Mouse (Mus musculus) neural tube, embryonic 15.5 days (tissue): ENCODE measurements around the gene Rrp12. TPM values are rescaled to one million over a fixed set of nuclear protein-coding genes. Genes with fewer than 3 reads are reported as not detected.
A peak's percentile ranks its signal among the peaks of the same experiment; 100 is the strongest.

Source experiments
- ATAC-seq: fragments of 200-750 bp; cut with Nextera tagmentation; 2 replicates; pipeline ENCODE4 v1.8.0; 2017; ENCODE audit warnings: mild to moderate bottlenecking, moderate TSS enrichment, moderate library complexity; ENCODE audit not compliant: low FRiP score
- H3K27ac ChIP-seq: fragments of 300-500 bp; sonication (generic); replicated peaks from 2 replicates; pipeline ENCODE4 v1.5.1; 2015; ENCODE audit warnings: mild to moderate bottlenecking, inconsistent platforms
- H3K27me3 ChIP-seq: fragments of 300-500 bp; sonication (generic); replicated peaks from 2 replicates; pipeline ENCODE4 v1.6.1; 2015; ENCODE audit warnings: inconsistent platforms
- H3K36me3 ChIP-seq: fragments of 300-500 bp; sonication (generic); 2 replicates; pipeline ENCODE4 v1.6.1; 2015; ENCODE audit warnings: inconsistent platforms
- H3K4me1 ChIP-seq: fragments of 300-500 bp; sonication (generic); 2 replicates; pipeline ENCODE4 v1.6.1; 2015; ENCODE audit warnings: inconsistent platforms
- H3K4me2 ChIP-seq: fragments of 300-500 bp; sonication (generic); 2 replicates; pipeline ENCODE4 v1.6.1; 2015; ENCODE audit warnings: inconsistent platforms, mild to moderate bottlenecking, moderate library complexity
- H3K4me3 ChIP-seq: fragments of 300-500 bp; sonication (generic); replicated peaks from 2 replicates; pipeline ENCODE4 v1.5.1; 2015; ENCODE audit warnings: mild to moderate bottlenecking, inconsistent platforms
- H3K9ac ChIP-seq: fragments of 300-500 bp; sonication (generic); replicated peaks from 2 replicates; pipeline ENCODE4 v1.6.1; 2015; ENCODE audit warnings: mild to moderate bottlenecking, inconsistent platforms
- H3K9me3 ChIP-seq: fragments of 300-500 bp; sonication (generic); replicated peaks from 2 replicates; pipeline ENCODE4 v1.6.1; 2016; ENCODE audit warnings: inconsistent platforms
- WGBS: fragments of 180-500 bp; shearing (Covaris S2); methylation state at CpG from one replicate; pipeline ENCODE4 v1.1.7; 2015; ENCODE audit warnings: mixed read lengths; 5-methylcytosine and 5-hydroxymethylcytosine counted together
- polyA plus RNA-seq: library from polyadenylated mRNA; unstranded; fragments of >200 nt; fragmentation: Nextera tagmentation; extraction: Ambion mirVana; gene quantifications from 2 replicates; pipeline ENCODE4 v1.2.1, GENCODE M21; 2015

Rrp12 gene
- polyA plus RNA-seq, 1 experiment from 2014 or later, result 17.9 TPM

DNA sequence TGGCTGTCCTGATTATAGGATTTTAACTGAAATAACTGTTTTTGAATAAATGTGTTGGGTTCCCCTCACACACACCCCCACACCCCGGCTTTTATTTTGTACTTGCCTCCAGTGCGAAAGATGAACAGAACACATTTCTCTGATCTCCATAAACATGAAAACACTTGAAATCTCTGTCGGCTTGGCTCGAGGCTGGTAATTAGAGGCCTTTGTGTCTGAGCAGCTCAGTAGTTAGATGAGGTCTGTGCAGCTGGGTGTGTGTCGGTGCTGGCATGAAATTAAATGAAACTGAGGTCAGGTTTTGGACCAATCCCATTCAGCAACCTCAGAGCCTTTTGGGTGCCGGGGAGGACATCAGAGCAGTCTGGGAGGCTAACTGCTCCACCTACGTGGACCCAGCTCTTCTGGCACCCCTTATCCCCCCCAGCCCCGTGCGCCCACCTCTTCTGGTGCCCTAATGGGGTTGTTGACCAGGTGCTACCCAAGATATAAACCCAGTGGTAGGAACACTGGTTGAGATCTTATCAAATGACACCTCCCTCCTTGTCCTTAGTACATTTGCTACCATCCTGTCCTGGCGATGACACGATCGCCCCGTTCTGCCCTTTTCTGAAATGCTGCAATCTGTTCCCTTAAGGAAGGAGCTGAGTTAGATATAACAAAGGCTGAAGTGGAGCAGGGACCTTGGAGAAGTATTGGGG lies 63.3 kb downstream of the Rrp12 start:
- Histone ChIP-seq H3K9me3 (no peaks in the 10 kb centered on the region), H3K9ac (peak overlapping the region; percentile 36; the same call in 1 of the 2 replicates), H3K27me3 (no peaks in the 10 kb centered on the region), H3K4me3 (peak overlapping the region; percentile 80), H3K27ac (0 out of 2 replicates have a peak overlapping the region, but pooled peaks have one; percentile 30), H3K4me1 (peaks cover 44% of the 10 kb centered on the region), H3K4me2 (peak overlapping the region; percentile 90), H3K36me3 (no peaks in the 10 kb centered on the region)
- no peak for ATAC-seq
- 57% methylated on average over 13 of the region's 13 CpGs for WGBS

DNA sequence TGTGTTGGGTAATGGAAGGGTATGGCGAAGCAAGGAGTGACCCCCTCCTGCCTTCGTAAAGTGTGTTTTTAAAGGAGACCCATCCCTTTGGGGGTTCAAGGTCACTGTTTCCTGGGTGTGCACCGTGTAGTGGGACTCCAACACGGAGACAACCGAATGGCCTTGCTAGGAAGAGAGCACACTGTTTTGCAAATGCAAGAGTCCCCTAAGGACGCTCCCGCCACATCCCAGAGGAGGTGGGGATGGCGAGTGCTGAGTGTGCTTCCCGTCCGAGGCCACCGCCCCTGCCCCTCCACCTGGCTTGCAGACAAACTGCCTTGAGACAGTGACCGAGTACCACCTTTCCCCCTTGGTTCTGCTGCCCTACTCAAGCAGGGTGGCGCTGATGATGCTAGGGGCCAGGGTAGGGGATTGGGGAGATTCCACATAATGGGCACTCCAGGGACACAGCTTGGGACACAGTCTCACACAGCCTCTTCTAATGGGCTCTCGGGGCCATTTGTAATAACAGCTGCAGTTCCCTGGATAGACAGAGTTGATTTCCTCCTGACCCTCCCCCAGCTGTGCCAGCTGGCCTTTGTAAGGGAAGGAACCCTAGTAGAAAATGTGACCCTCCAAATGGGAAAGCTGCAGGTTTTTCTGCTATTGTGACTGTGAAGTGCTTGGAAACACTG lies 64.1 kb downstream of the Rrp12 start:
- Histone ChIP-seq H3K27me3 (no peaks in the 10 kb centered on the region), H3K9ac (peak overlapping the region; percentile 76), H3K36me3 (no peaks in the 10 kb centered on the region), H3K4me2 (peak overlapping the region; percentile 90), H3K4me3 (peak overlapping the region; percentile 80), H3K27ac (peak overlapping the region; percentile 95), H3K4me1 (peaks cover 44% of the 10 kb centered on the region), H3K9me3 (no peaks in the 10 kb centered on the region)
- WGBS, result 3% methylated on average over 14 of the region's 14 CpGs
- ATAC-seq, result no peak

DNA sequence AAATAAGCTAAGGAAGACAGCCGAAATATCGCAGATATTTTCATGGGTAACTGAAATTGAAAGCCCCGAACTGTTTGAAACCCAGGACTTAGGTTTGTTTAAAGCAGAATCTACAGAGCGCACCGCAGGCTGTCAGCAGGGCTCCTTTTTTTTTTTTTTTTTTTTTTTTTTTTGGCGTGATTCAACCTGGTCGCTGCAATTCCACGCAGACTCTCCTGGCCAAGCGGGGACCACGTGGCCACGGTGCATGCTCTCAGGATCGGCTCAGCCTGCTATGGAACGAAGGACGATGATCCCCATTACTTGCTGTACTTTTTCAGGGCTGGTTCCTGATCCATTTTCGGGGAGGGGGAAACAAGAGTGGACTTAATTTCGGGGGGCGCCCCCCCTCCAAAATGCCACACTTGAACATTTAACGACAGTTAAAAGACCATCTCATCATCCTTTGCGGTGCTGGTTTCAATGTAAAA lies 64.8 kb downstream of the Rrp12 start:
- WGBS, result under 1% methylated on average over 19 of the region's 19 CpGs
- H3K36me3 ChIP-seq, result no peaks in the 10 kb centered on the region
- 0 out of 2 replicates have a peak, but pooled peaks have one; percentile 20 for ATAC-seq
- H3K4me1 ChIP-seq, result peaks cover 44% of the 10 kb centered on the region
- H3K9me3 ChIP-seq, result no peaks in the 10 kb centered on the region
- peak overlapping the region; percentile 90 for H3K4me2 ChIP-seq
- H3K27me3 ChIP-seq, result no peaks in the 10 kb centered on the region
- peak overlapping the region; percentile 95 for H3K27ac ChIP-seq
- peak overlapping the region; percentile 76 for H3K9ac ChIP-seq
- H3K4me3 ChIP-seq, result peak overlapping the region; percentile 80

DNA sequence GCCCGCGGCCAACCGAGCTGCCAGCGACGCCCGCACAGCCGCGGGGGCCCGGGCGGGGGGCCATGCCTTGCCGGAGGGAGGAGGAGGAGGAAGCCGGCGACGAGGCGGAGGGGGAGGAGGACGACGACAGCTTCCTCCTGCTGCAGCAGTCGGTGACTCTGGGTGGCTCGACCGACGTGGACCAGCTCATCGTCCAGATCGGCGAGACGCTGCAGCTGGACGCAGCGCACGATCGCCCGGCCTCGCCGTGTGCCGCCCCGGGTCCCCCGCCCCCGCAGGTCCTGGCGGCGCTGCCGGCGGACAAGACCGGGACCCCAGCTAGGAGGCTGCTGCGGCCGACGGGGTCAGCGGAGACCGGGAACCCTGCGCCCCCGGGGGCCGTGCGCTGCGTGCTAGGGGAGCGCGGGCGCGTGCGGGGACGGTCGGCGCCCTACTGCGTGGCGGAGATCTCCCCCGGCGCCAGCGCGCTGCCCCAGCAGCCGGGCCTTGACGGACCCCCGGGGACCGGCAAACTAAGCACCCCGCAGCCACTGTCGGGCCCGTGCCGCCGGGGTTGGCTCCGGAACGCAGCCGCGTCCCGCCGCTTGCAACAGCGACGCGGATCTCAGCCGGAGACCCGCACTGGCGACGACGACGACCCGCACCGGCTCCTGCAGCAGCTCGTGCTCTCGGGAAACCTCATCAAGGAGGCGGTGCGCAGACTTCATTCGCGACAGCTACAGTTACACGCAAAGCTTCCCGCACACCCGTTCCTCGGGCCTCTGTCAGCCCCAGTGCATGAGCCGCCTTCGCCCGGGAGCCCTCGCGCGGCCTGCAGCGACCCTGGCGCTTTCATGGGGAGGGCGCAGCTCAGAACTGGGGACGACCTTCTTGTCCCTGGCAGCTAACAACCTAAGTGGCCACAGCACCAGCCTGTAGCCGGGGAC lies 65.6 kb downstream of the Rrp12 start:
- peaks cover 36% of the 10 kb centered on the region for H3K4me1 ChIP-seq
- H3K4me2 ChIP-seq, result peak overlapping the region; percentile 90
- no peaks in the 10 kb centered on the region for H3K27me3 ChIP-seq
- peak overlapping the region; percentile 95 for H3K27ac ChIP-seq
- H3K9ac ChIP-seq, result peak overlapping the region; percentile 76
- peak; percentile 62 for ATAC-seq
- H3K36me3 ChIP-seq, result no peaks in the 10 kb centered on the region
- no peaks in the 10 kb centered on the region for H3K9me3 ChIP-seq
- H3K4me3 ChIP-seq, result peak overlapping the region; percentile 80
- WGBS, result under 1% methylated on average over 81 of the region's 112 CpGs

DNA sequence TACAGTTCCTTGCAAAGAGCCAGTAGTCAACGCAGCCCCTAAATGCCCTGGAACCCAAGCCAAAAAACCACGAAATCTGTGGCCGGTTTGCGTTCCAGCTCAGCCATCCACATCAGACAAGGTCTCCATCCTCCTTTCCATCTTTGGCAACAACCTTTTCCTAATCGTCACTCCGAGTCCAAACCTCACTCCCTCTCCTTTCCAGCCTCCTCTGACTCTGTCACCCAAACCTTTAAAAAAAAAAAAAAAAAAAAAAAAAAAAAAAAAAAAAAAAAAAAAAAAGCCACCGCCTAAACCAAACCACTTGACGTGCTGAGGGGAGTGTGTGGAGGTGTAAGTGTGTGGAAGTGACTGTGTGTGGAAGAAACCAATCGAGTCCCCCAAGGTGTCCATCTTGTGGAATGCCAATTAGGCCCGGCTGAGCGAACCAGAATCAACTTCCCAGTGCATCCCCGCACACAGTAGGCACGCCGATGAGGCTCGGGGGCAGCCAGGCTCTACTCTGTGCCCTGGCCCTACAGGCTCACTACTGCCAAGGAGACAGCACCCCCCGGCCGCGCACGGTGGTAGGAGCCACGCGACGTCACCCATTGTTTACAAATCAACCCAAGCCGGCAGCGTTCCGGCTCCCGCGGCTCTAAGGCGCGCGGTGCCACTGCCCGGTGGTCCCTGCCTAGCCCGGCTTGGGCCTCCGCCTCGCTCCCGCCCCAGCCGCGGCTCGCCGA lies 66.4 kb downstream of the Rrp12 start, which contains the start of gene Frat1:
Gene Frat1, plus strand, starts transcription at position 590 of the 725 bp plus-strand sequence.
- Histone ChIP-seq H3K27me3 (no peaks in the 10 kb centered on the region), H3K4me1 (peaks cover 31% of the 10 kb centered on the region), H3K9ac (peak within 1 kb of the TSS; percentile 76), H3K4me3 (peak within 1 kb of the TSS; percentile 80), H3K9me3 (no peaks in the 10 kb centered on the region), H3K36me3 (no peaks in the 10 kb centered on the region), H3K27ac (peak within 1 kb of the TSS; percentile 95), H3K4me2 (peak within 1 kb of the TSS; percentile 90)
- under 1% methylated on average over 36 of the region's 39 CpGs for WGBS
- ATAC-seq, result peak; percentile 97

DNA sequence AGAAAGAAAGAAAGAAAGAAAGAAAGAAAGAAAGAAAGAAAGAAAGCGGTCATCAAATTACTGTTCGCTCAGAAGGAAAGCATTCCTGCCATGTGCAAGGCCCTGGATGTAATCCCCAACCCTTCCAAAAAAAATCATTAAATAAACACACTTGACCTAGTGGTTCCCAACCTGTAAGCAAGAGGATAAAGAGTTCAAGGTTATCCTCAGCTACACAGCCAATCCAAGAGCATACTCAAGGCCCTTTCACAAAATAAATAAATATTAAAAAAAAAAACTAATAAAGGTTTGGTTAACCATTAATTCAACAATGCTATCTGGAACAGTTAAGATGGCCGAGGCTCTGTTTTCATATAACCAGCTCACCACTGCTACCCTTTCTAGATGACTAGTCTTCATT lies 67.0 kb downstream of the Rrp12 start:
- H3K4me1 ChIP-seq, result peaks cover 31% of the 10 kb centered on the region
- H3K4me3 ChIP-seq, result peak overlapping the region; percentile 80
- no peaks in the 10 kb centered on the region for H3K9me3 ChIP-seq
- peak overlapping the region; percentile 90 for H3K4me2 ChIP-seq
- WGBS, result 64% methylated on average over 3 of the region's 3 CpGs
- peak overlapping the region; percentile 76 for H3K9ac ChIP-seq
- H3K36me3 ChIP-seq, result no peaks in the 10 kb centered on the region
- no peaks in the 10 kb centered on the region for H3K27me3 ChIP-seq
- H3K27ac ChIP-seq, result peak overlapping the region; percentile 95
- ATAC-seq, result no peak

DNA sequence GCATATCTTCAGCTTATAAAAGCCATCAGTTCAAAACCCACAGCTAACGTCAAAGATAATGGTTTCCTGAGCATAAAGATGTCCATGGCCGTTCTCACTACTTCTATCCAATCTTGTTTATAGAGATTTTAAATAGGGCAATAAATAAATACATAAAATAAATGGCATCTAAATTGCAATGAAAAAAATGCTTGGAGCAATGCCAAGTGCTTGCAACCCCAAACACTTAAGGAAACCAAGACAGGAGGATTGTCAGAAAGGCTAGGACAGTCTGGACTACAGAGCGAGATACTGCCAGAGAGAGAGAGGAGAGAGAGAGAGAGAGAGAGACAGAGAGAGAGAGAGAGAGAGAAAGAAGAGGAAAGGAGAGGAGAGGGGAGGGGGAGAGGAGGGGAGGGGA lies 69.4 kb downstream of the Rrp12 start:
- H3K27me3 ChIP-seq, result no peaks in the 10 kb centered on the region
- no peaks in the 10 kb centered on the region for H3K9me3 ChIP-seq
- ATAC-seq, result no peak
- peaks cover 8% of the 10 kb centered on the region for H3K4me1 ChIP-seq
- WGBS, result 56% methylated on average over 3 of the region's 3 CpGs
- no peak overlapping the region for H3K4me3 ChIP-seq
- H3K27ac ChIP-seq, result no peak overlapping the region
- no peak overlapping the region for H3K9ac ChIP-seq
- no peak overlapping the region for H3K4me2 ChIP-seq
- no peaks in the 10 kb centered on the region for H3K36me3 ChIP-seq

DNA sequence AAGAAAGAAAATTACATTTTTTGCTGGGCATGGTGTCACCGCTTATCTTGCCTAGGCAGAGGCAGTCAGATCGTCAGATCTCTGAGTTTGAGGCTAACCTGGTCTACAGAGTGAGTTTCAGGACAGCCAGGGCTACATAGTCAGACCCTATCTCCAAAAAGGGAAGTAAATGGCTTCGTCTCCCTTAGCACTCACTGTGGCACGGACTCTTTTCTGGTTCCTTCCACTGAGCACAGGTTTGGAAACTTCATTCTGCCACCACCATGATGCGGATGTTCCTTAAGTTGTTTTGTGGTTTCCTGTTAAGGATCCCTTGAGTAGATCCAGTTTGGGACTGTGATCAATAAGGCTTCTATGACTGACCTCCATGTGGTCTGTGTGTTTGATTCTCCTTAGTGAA lies 71.0 kb downstream of the Rrp12 start:
- no peak for ATAC-seq
- Histone ChIP-seq H3K4me3 (no peak overlapping the region), H3K4me1 (no peaks in the 10 kb centered on the region), H3K36me3 (no peaks in the 10 kb centered on the region), H3K27me3 (no peaks in the 10 kb centered on the region), H3K9me3 (no peaks in the 10 kb centered on the region), H3K4me2 (no peak overlapping the region), H3K27ac (no peak overlapping the region), H3K9ac (no peak overlapping the region)
- WGBS, result 92% methylated on average over 5 of the region's 5 CpGs

DNA sequence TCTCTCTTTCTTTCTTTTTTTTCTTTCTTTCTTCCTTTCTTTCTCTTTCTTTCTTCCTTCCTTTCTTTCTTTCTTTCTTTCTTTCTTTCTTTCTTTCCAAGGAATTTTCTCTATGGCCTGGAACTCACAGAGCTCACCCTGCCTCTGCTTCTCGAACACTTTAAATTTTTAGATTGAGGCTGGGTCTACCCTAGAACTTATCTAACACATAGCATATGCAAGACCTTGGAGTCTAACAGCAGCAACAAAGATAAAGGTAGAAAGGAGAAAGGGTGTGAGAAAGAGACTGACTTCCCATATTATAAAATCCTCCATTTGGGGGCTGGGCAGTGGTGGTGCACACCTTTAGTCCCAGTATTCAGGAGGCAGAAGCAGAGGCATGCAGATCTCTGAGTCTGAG lies 73.4 kb downstream of the Rrp12 start:
- no peaks in the 10 kb centered on the region for H3K4me1 ChIP-seq
- H3K36me3 ChIP-seq, result no peaks in the 10 kb centered on the region
- H3K4me2 ChIP-seq, result no peak overlapping the region
- no peak overlapping the region for H3K4me3 ChIP-seq
- H3K9ac ChIP-seq, result no peak overlapping the region
- WGBS, result 95% methylated on average over 1 of the region's 1 CpGs
- ATAC-seq, result no peak
- no peaks in the 10 kb centered on the region for H3K9me3 ChIP-seq
- no peaks in the 10 kb centered on the region for H3K27me3 ChIP-seq
- no peak overlapping the region for H3K27ac ChIP-seq

DNA sequence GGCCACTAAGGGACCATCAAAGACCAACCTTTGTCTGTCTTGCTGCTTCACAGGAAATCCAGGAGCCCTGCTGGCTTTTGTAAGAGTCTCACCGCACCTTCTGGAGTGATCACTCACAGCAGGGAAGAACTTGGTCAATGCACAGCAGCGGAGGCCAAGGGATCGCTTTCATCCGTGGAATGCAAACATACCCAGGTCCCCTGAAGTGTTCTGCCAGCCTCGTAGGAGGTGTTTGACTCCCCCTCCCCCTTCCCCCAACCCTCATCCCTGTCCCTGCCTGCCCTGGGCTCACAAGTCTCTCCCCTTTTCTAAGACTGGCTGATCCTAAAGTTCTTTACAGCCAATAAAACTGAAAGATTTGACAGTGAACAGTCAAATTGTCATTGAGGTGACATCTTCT lies 74.5 kb downstream of the Rrp12 start:
- no peak overlapping the region for H3K4me3 ChIP-seq
- no peak for ATAC-seq
- no peak overlapping the region for H3K27ac ChIP-seq
- no peaks in the 10 kb centered on the region for H3K4me1 ChIP-seq
- H3K9me3 ChIP-seq, result no peaks in the 10 kb centered on the region
- no peaks in the 10 kb centered on the region for H3K36me3 ChIP-seq
- no peak overlapping the region for H3K4me2 ChIP-seq
- WGBS, result 6% methylated on average over 5 of the region's 5 CpGs
- H3K9ac ChIP-seq, result no peak overlapping the region
- H3K27me3 ChIP-seq, result no peaks in the 10 kb centered on the region

DNA sequence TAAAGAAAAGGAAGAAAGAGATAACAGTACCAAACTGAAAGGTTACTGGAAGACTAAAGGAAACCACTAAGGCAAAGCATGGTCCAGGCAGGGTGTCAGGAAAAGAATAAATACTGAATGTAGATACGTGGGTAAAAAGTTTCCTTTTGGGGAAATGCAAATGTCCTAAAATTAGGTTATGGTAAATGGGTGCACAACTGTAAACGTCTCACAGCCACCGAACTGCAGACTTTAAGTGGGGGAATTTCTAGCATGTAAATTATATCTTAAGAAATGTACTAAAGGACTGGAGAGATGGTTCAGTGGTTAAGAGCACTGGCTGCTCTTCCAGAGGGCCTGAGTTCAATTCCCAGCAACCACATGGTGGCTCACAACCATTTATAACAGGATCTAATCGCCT lies 77.2 kb downstream of the Rrp12 start:
- Histone ChIP-seq H3K36me3 (no peaks in the 10 kb centered on the region), H3K9me3 (no peaks in the 10 kb centered on the region), H3K4me3 (no peak overlapping the region), H3K4me1 (no peaks in the 10 kb centered on the region), H3K27me3 (no peaks in the 10 kb centered on the region), H3K27ac (no peak overlapping the region), H3K9ac (no peak overlapping the region), H3K4me2 (no peak overlapping the region)
- WGBS, result 87% methylated on average over 4 of the region's 4 CpGs
- no peak for ATAC-seq
